Mouse (Mus musculus) CH12.LX (cell line): ENCODE measurements at regions not wholly inside any gene's neighbourhood (a gene's known extent, or its start where the extent isn't known, plus 50 kb on each side); places are given as distances from the start of the nearest gene placed in this dataset.

Experiments used
- POLR2A ChIP-seq: IDR thresholded peaks from 2 replicates; pipeline ENCODE4 v1.6.1; 2011; ENCODE audit warnings: low read depth, mild to moderate bottlenecking, improper control_type of control experiment, low read length
- ZMIZ1 ChIP-seq: IDR thresholded peaks from 2 replicates; pipeline ENCODE4 v1.6.1; 2012; ENCODE audit warnings: low read depth, mild to moderate bottlenecking, inconsistent platforms, low read length, improper control_type of control experiment

DNA sequence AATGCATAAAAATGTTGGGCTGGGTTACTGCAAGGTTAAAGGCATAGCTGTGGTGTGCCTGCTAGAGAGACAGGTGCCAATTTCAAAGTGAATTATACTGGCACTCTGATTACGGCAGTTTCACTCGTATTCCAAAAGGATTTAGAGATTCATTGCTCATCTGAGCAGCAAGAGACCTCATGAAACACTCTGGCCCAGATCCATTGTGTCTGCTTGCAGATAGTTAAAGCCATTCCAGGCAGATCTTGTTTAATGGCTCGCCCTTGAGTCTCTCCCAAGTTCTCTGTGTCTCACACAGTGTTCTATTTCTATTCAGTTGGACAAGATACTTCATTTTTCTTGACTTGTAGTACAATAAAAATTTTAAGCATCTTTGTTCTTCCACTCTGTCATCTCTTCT lies 459.1 kb upstream of the C030005K15Rik start:
- TF ChIP-seq POLR2A (no peak), ZMIZ1 (no peak)
